7 mouse cellular contexts compared by ENCODE assay signal in the genomic region with DNA sequence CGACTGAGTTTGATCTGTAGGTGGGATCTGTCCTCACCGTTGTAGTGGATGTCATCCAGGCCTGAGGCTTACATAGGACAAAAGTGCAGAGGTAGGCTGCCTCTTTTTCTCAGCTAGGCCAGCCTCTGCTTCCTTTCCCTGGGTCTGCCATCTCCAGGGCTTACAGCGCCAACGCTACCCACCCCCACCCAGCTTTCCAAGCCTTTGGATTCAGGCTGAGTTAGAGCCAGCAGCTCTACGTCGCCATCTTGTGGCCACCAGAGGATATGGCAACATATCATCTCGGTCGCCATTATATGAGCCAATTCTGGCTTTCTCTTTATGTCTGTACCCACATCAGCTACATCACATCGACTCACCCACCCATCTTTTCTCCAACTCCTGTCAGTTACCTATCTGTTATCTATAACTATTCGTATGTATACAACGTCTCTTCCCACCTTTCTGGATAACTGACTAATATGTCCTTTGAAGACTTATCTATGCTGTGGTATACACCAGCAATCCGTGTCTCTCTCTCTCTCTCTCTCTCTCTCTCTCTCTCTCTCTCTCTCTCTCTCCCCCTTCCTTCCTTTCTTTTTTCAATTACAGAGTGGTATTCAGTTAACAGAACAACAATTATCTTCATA.
DNase-seq lines count a peak whose midpoint lies in the region; ATAC-seq and TF ChIP-seq lines count a peak whose summit lies in the region.

No protein-coding gene starts in this region.

- H3K9me3 ChIP-seq in heart, embryonic 10.5 days: no peaks in the 10 kb centered on the region
- no peaks in the 10 kb centered on the region for H3K9me3 ChIP-seq in kidney, embryonic 15.5 days (replicated peaks)
- no peaks in the 10 kb centered on the region for H3K9me3 ChIP-seq in neural tube, embryonic 15.5 days (replicated peaks)

- WGBS in heart, embryonic 10.5 days: 10% methylated on average over 12 of the region's 12 CpGs
- WGBS in kidney, embryonic 15.5 days: 10% methylated on average over 12 of the region's 12 CpGs
- WGBS in lung, adult 2 months: 7% methylated on average over 12 of the region's 12 CpGs
- 11% methylated on average over 12 of the region's 12 CpGs for WGBS in neural tube, embryonic 15.5 days

- no peaks in the 10 kb centered on the region for H3K36me3 ChIP-seq in heart, embryonic 10.5 days
- H3K36me3 ChIP-seq in kidney, embryonic 15.5 days: no peaks in the 10 kb centered on the region
- H3K36me3 ChIP-seq in neural tube, embryonic 15.5 days: no peaks in the 10 kb centered on the region

- peak overlapping the region; percentile 44 for H3K4me2 ChIP-seq in kidney, embryonic 15.5 days
- peak overlapping the region; percentile 36; the same call in 1 of the 2 replicates for H3K4me2 ChIP-seq in neural tube, embryonic 15.5 days

- H3K4me1 ChIP-seq in heart, embryonic 10.5 days: 0 out of 2 replicates have a peak, but pooled peaks cover 8% of the 10 kb centered on the region
- peaks cover 8% of the 10 kb centered on the region for H3K4me1 ChIP-seq in kidney, embryonic 15.5 days
- 0 out of 2 replicates have a peak, but pooled peaks cover 3% of the 10 kb centered on the region for H3K4me1 ChIP-seq in lung, adult 2 months (ENCODE audit: control insufficient read depth, insufficient read depth, low read length)
- peaks cover 17% of the 10 kb centered on the region; the same call in 1 of the 2 replicates for H3K4me1 ChIP-seq in neural tube, embryonic 15.5 days

- peak; percentile 54 for DNase-seq in CD4-positive helper T cell, adult 2 months (ENCODE audit: low read depth, low spot score)
- DNase-seq in NIH3T3 (ENCODE audit: low read depth): peak; percentile 94
- DNase-seq in cerebellum, postnatal 4 days (ENCODE audit: low spot score in 2 of 2): peak; percentile 47 to 74
- DNase-seq in heart, embryonic 10.5 days (ENCODE audit: low spot score): peak; percentile 85
- DNase-seq in lung, adult 2 months: peak; percentile 48

- no peak overlapping the region for H3K9ac ChIP-seq in kidney, embryonic 15.5 days
- H3K9ac ChIP-seq in neural tube, embryonic 15.5 days (replicated peaks): no peak overlapping the region

- H3K27ac ChIP-seq in heart, embryonic 10.5 days: peak overlapping the region; percentile 67; the same call in 1 of the 2 replicates
- no peak overlapping the region for H3K27ac ChIP-seq in kidney, embryonic 15.5 days
- 0 out of 2 replicates have a peak overlapping the region, but pooled peaks have one; percentile 15 for H3K27ac ChIP-seq in neural tube, embryonic 15.5 days (replicated peaks)

- no peak overlapping the region for H3K4me3 ChIP-seq in heart, embryonic 10.5 days
- H3K4me3 ChIP-seq in kidney, embryonic 15.5 days (replicated peaks): no peak overlapping the region
- peak overlapping the region; percentile 27 for H3K4me3 ChIP-seq in lung, adult 2 months (replicated peaks; ENCODE audit: extremely low read depth, low read depth, low read length)
- H3K4me3 ChIP-seq in neural tube, embryonic 15.5 days (replicated peaks): no peak overlapping the region

- H3K27me3 ChIP-seq in heart, embryonic 10.5 days (ENCODE audit: insufficient read depth, poor library complexity, severe bottlenecking): no peaks in the 10 kb centered on the region
- no peaks in the 10 kb centered on the region for H3K27me3 ChIP-seq in kidney, embryonic 15.5 days
- H3K27me3 ChIP-seq in neural tube, embryonic 15.5 days (replicated peaks): no peaks in the 10 kb centered on the region

- ATAC-seq in kidney, embryonic 15.5 days (replicated peaks; ENCODE audit: low FRiP score): peak; percentile 76
- peak; percentile 81; the same call in 1 of the 2 replicates for ATAC-seq in neural tube, embryonic 15.5 days (ENCODE audit: low FRiP score)

- no peak for TF ChIP-seq POLR2A in lung, adult 2 months (IDR thresholded peaks at IDR 0.05; ENCODE audit: borderline replicate concordance, extremely low read depth, low read depth, low read length)

- peak; percentile 96 for TF ChIP-seq CTCF in lung, adult 2 months (IDR thresholded peaks at IDR 0.05; ENCODE audit: insufficient read depth, low read length)
